Mouse (Mus musculus): ENCODE measurements around the gene Efcab9.
A peak's percentile ranks its signal among the peaks of the same experiment; 100 is the strongest.

The Efcab9 gene

DNA sequence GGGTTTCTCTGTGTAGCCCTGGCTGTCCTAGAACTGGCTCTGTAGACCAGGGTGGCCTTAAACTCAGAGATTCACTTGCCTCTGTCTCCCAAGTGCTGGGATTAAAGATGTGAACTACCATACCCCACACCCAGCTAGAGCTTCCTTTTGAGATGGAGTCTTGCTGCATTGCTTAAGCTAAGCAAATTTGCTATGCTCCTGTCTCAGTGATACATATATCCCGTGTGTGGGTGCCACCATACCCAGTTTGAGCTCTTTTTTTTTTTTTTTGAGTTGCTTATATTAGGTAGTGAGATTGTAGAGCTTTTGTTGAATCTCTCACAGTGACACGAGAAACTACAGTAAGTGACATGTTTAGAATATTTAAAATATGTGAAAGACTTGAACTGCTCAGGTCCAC is 36.6 kb downstream of the Efcab9 start:
- no peak for DNase-seq (ENCODE audit: low spot score in 2 of 2)

DNA sequence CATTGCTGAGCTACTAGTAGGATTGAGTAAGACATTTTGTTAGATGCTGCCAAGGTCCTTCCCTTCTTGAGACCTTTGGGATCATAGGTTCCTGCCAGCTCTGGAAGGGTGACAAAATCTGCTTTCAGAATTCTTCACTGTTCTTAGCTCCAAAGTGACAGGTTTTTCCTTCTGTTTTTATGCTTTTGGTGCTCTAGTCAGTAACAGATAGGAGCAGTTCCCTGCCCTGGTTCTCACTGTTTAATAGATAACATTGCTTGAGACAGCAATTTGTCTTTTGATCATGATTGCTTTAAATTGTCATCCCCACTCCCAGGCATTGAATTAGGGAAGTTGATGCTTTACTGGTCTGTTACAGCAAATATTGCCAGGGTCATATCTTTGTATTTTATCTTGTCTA is 38.6 kb downstream of the Efcab9 start:
- peak in 1 of 2 experiments; percentile 17 for DNase-seq (ENCODE audit: low spot score in 2 of 2)

DNA sequence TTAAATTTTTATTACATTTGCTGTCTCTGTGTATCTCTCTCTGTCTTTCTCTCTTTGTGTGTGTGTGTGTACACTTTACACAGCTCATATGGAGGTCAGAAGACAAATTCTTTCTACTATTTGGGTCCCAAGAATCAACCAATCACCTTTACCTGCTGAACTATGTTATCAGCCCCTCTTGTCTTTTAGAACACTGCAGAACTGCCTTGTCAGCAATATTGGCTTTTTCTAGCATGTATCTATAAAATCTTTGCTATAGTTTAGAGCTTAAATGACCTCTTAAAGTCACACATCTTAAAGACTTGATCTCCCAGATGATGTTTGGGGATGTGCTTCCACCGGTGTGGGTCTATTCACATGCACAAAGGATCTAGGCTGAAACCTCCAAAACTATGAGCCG is 40.8 kb downstream of the Efcab9 start:
- no peak for DNase-seq (ENCODE audit: low spot score in 2 of 2)

DNA sequence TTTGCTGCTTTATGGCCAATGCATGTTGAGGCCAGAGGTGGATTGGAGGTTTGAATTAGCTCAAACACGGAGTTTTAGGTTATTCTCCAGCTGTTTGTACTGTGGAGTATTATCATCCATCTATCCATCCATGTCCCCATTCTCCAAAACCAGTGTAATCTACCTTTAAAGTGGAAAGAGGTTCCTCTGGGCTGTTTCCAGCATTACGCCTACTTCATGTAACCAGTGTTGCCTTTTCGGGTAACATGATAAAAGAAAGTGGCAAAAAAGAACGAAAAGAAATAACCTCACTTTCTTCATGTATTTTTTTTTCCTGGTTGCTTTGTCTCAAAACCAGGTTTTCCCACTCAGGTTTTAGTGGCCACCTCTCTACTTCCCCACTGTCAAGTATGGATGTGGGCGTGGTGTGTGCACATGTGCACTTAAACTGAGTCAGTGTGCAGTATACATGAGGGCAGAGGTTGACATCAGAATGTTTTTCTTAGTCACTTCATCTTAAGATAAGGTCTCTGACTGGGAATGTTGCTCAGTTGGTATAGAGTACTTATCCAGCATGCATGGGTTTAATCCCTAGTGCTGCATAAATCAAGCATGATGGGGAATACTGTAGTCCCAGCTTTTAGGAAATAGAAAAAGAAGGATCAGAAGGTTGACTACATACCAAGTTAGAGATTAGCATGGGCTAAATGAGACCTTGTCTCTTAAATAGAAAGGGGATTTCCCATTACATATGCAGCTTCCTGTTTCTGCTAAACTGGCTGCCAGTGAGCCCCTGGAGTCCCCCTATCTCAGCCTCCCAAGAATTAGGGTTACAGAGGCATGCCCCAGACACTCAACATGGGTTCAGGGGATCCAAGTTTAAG is 42.8 kb downstream of the Efcab9 start:
- DNase-seq (ENCODE audit: low spot score in 2 of 2), result no peak

DNA sequence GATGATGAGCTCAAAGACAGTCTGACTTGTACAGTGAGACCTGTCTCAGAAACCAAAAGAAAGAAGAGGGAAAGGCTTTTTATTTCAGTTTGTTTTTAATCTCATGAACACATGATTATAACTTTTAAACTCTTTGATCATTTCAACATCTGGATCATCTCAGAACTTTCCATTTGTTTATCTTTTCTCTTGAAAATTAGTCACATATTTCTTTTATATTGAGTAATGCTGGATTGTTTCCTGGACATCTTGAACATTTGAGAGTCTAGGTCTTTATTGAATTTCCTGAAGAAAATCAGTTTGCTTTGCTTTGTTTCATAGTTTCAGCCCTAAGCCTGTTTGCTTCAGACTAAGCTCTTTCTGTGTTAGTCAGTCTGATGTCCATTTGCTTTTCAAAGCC is 43.5 kb downstream of the Efcab9 start:
- DNase-seq (ENCODE audit: low spot score in 2 of 2), result no peak

DNA sequence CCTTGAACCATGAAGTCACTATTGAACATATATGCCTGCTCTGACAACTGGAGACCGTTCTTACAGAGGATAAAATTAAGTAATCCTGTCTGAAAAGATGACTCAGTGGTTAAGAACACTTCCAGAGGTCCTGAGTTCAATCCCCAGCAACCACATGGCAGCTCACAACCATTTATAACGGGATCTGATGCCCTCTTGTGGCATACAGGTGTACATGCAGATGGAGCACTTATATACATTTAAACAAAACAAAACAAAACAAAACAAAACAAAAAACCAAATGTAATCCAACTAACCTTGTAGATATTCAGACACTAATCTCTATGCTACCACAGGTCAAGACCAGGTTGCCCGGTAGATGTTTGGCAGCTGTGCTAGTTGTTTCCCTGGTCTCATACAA is 44.4 kb downstream of the Efcab9 start:
- no peak for DNase-seq (ENCODE audit: low spot score in 2 of 2)

DNA sequence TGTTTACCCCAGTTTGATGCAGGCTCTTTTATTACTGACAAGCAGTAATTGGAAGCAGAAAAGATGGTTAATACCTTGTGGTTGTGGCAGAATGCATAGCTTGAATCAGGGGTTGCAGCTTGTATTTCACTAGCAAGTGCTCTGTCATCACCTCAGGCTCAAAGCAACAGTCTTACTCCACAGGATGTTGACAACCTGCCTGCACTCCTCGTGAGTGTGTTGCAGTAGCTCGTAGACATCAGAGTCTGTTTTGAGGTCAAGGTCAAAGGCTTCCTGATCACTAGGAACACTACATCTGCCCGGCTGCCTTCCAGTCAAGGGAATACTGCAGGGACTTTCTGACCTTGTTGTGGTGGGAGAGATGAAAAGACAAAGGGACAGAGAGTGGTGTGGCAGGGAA is 45.3 kb downstream of the Efcab9 start:
- no peak for DNase-seq (ENCODE audit: low spot score in 2 of 2)

DNA sequence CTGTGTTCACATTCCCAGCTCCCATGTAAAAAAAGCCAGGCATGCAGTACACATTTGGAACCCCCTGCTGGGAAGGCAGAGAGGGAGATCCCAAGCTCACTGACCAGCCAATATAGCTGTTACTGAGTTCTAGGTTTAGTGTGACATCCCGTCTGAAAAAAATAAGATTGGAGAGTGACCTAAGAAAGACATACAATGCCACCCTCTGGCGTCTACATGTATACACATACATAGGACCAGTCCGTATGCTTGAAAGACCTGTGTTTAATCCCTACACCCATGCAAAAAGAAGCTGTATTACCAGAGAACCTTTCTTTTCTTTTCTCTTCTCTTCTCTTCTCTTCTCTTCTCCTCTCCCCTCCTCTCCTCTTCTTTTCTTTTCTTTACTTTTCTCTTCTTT is 46.6 kb downstream of the Efcab9 start:
- DNase-seq (ENCODE audit: low spot score in 2 of 2), result no peak

DNA sequence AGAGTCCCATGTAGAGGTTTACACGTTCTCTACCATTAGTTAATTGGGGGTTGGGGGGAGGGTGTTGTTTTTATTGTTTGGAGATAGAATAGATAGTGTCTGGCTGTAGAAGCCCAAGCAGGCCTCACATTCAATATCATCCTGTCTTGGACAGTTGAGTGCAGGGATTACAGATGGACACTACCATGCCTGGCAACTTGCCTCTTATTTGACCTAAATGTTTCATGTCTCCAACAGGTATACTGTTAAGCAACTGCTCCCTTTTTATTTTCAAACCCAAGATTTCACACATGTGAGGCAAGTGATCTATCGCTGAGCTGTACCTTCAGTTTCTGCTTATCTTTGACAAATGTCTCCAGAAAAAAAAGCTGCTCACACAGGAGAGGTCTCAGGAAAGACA is 50.4 kb downstream of the Efcab9 start:
- DNase-seq (ENCODE audit: low spot score in 2 of 2), result no peak

DNA sequence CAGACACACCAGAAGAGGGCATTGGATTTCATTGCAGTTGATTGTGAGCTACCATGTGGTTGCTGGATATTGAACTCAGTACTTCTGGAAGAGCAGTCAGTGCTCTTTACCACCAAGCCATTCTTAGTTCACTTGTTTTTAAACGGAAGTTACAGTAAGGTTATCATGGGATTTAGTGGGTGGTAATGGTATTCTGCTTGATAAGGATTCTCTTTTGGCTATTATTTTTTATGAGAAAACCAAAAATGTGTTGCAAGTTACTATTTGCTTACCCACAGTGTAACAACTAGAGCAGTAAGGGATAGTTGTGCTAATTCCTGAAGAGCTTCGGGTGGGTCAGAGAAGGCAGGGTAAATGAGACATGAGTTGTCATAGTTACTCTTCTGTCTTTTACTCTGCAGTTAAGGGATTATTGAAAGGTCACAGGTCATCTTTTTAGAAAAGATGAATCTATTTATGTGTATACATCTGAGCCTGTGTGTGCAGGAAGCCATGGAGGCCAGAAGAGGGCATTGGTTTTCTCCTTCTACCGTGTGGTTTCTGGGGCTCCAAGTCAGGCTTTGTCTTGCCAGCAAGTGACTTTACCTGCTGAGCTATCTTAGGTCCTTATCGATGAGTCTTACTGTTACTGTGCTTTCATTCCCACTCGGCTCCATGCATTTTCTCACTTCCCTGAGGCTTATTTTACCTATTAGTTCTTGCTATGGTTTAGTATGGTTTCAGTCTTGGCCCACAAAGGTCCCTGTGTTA is 56.2 kb downstream of the Efcab9 start:
- DNase-seq (ENCODE audit: low spot score in 2 of 2), result no peak

DNA sequence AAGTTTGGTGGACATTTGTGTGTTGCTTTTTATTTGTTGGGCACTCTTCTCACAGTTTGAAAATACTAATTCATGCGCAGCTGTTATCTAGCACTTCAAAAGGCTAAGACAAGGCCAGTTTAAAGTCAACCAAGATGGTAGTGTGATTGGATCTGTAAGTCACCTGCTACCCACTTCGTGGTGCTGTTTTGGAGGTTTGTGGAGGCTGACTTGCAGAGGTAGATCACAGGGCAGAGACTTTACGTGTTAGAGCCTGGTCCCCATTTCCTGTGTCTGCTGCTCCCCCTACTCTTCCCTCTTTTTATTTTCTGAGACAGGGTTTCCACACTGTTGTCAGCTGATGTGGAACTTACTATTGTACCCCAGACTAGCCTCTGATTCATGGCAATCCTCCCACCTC is 57.2 kb downstream of the Efcab9 start:
- DNase-seq (ENCODE audit: low spot score in 2 of 2), result no peak

Measured in urinary bladder, postnatal 36 days (tissue).